Mouse (Mus musculus) kidney, adult 2 months (tissue): ENCODE measurements around the gene Mecom.

Source experiments
- CTCF ChIP-seq: fragments of 200-500 bp; conservative IDR thresholded peaks from 2 replicates; pipeline ENCODE4 v1.5.1; 2011; ENCODE audit warnings: low read depth, mild to moderate bottlenecking, control low read depth, low read length, moderate library complexity, mixed read lengths; ENCODE audit not compliant: insufficient read depth, insufficient read length
- POLR2A ChIP-seq: fragments of 200-500 bp; IDR thresholded peaks from one replicate; pipeline ENCODE4 v1.6.1; 2011; ENCODE audit warnings: low read depth, low read length, control low read depth

- no peak for TF ChIP-seq CTCF
- TF ChIP-seq POLR2A, result no peak
Observed at GRCm38 (mm10) chr3:30508930-30509910, 38.6 kb downstream of the Mecom start.
